Mouse (Mus musculus): ENCODE measurements around the gene Osbpl8.
A peak's percentile ranks its signal among the peaks of the same experiment; 100 is the strongest.

Osbpl8 gene

GRCm38 (mm10) chr10:111242677-111243076 is 78.1 kb downstream of the Osbpl8 start:
- DNase-seq = no peak

- DNase-seq = no peak
Observed at GRCm38 (mm10) chr10:111247609-111248008, 83.1 kb downstream of the Osbpl8 start.

- no peak for DNase-seq
Observed at GRCm38 (mm10) chr10:111248177-111248576, 83.6 kb downstream of the Osbpl8 start.

- DNase-seq = no peak
Observed at GRCm38 (mm10) chr10:111250192-111250591, 85.6 kb downstream of the Osbpl8 start.

- no peak for DNase-seq
Observed at GRCm38 (mm10) chr10:111251666-111252065, 87.1 kb downstream of the Osbpl8 start.

- no peak for DNase-seq
Observed at GRCm38 (mm10) chr10:111255228-111255627, 90.7 kb downstream of the Osbpl8 start.

GRCm38 (mm10) chr10:111256156-111256555 is 91.6 kb downstream of the Osbpl8 start:
- peak; percentile 42 for DNase-seq

- no peak for DNase-seq
Observed at GRCm38 (mm10) chr10:111257358-111257757, 92.8 kb downstream of the Osbpl8 start.

- no peak for DNase-seq
Observed at GRCm38 (mm10) chr10:111258256-111258655, 93.7 kb downstream of the Osbpl8 start.

- no peak for DNase-seq
Observed at GRCm38 (mm10) chr10:111271687-111272086, 107.1 kb downstream of the Osbpl8 start.

- DNase-seq = no peak
Observed at GRCm38 (mm10) chr10:111272905-111273304, 108.4 kb downstream of the Osbpl8 start.

GRCm38 (mm10) chr10:111273463-111274088 is 109.0 kb downstream of the Osbpl8 start:
- DNase-seq = no peak

- no peak for DNase-seq
Observed at GRCm38 (mm10) chr10:111275822-111276221, 111.3 kb downstream of the Osbpl8 start.

GRCm38 (mm10) chr10:111297631-111298030 is 133.1 kb downstream of the Osbpl8 start:
- DNase-seq = no peak

GRCm38 (mm10) chr10:111298140-111299098 is 133.9 kb downstream of the Osbpl8 start, which contains the start of gene Bbs10:
Gene Bbs10, plus strand, starts transcription at chr10:111298679.
- peak; percentile 95 for DNase-seq

- DNase-seq = no peak
Observed at GRCm38 (mm10) chr10:111299591-111299990, 135.0 kb downstream of the Osbpl8 start.

GRCm38 (mm10) chr10:111301041-111301440 is 136.5 kb downstream of the Osbpl8 start:
- no peak for DNase-seq

GRCm38 (mm10) chr10:111302486-111302885 is 137.9 kb downstream of the Osbpl8 start:
- DNase-seq = no peak

- no peak for DNase-seq
Observed at GRCm38 (mm10) chr10:111308850-111309501, 144.4 kb downstream of the Osbpl8 start.

- DNase-seq = no peak
Observed at GRCm38 (mm10) chr10:111313282-111313681, 148.7 kb downstream of the Osbpl8 start.

GRCm38 (mm10) chr10:111314636-111315395 is 150.3 kb downstream of the Osbpl8 start:
- no peak for DNase-seq

- no peak for DNase-seq
Observed at GRCm38 (mm10) chr10:111315940-111316339, 151.4 kb downstream of the Osbpl8 start.

- DNase-seq = no peak
Observed at GRCm38 (mm10) chr10:111318021-111318420, 153.5 kb downstream of the Osbpl8 start.

Data from liver (tissue).